Mouse (Mus musculus): ENCODE results near the gene Unc5b.
A peak's percentile ranks its signal among the peaks of the same experiment; 100 is the strongest.

Unc5b gene

GRCm38 (mm10) chr10:60800295-60801167 lies 30.9 kb downstream of the Unc5b start:
- DNase-seq (ENCODE audit: low spot score in 2 of 2) = no peak

GRCm38 (mm10) chr10:60797682-60798422 lies 33.5 kb downstream of the Unc5b start:
- no peak for DNase-seq (ENCODE audit: low spot score in 2 of 2)

- no peak for DNase-seq (ENCODE audit: low spot score in 2 of 2)
Measured at GRCm38 (mm10) chr10:60796474-60796873, 34.9 kb downstream of the Unc5b start.

- DNase-seq (ENCODE audit: low spot score in 2 of 2) = no peak
Measured at GRCm38 (mm10) chr10:60796028-60796427, 35.4 kb downstream of the Unc5b start.

GRCm38 (mm10) chr10:60794792-60795191 lies 36.6 kb downstream of the Unc5b start:
- DNase-seq (ENCODE audit: low spot score in 2 of 2) = no peak

GRCm38 (mm10) chr10:60794374-60794773 lies 37.0 kb downstream of the Unc5b start:
- DNase-seq (ENCODE audit: low spot score in 2 of 2) = no peak

- DNase-seq (ENCODE audit: low spot score in 2 of 2) = no peak
Measured at GRCm38 (mm10) chr10:60792841-60793240, 38.5 kb downstream of the Unc5b start.

- DNase-seq (ENCODE audit: low spot score in 2 of 2) = no peak
Measured at GRCm38 (mm10) chr10:60792365-60792764, 39.0 kb downstream of the Unc5b start.

- DNase-seq (ENCODE audit: low spot score in 2 of 2) = no peak
Measured at GRCm38 (mm10) chr10:60790912-60791311, 40.5 kb downstream of the Unc5b start.

GRCm38 (mm10) chr10:60787303-60788074 lies 43.9 kb downstream of the Unc5b start:
- DNase-seq (ENCODE audit: low spot score in 2 of 2) = no peak

GRCm38 (mm10) chr10:60783608-60784007 lies 47.8 kb downstream of the Unc5b start:
- no peak for DNase-seq (ENCODE audit: low spot score in 2 of 2)

- DNase-seq (ENCODE audit: low spot score in 2 of 2) = peak; percentile 69 to 70
Measured at GRCm38 (mm10) chr10:60779628-60780027, 51.8 kb downstream of the Unc5b start.

GRCm38 (mm10) chr10:60778542-60778941 lies 52.8 kb downstream of the Unc5b start:
- peak; percentile 26 for DNase-seq (ENCODE audit: low spot score in 2 of 2)

- no peak for DNase-seq (ENCODE audit: low spot score in 2 of 2)
Measured at GRCm38 (mm10) chr10:60775473-60775872, 55.9 kb downstream of the Unc5b start.

GRCm38 (mm10) chr10:60774616-60775015 lies 56.8 kb downstream of the Unc5b start:
- no peak for DNase-seq (ENCODE audit: low spot score in 2 of 2)

GRCm38 (mm10) chr10:60770855-60771254 lies 60.5 kb downstream of the Unc5b start:
- no peak for DNase-seq (ENCODE audit: low spot score in 2 of 2)

GRCm38 (mm10) chr10:60768614-60769013 lies 62.8 kb downstream of the Unc5b start:
- DNase-seq (ENCODE audit: low spot score in 2 of 2) = no peak

- DNase-seq (ENCODE audit: low spot score in 2 of 2) = no peak
Measured at GRCm38 (mm10) chr10:60767400-60767799, 64.0 kb downstream of the Unc5b start.

GRCm38 (mm10) chr10:60762126-60762525 lies 69.3 kb downstream of the Unc5b start:
- no peak for DNase-seq (ENCODE audit: low spot score in 2 of 2)

- DNase-seq (ENCODE audit: low spot score in 2 of 2) = peak; percentile 87
Measured at GRCm38 (mm10) chr10:60760377-60760776, 71.0 kb downstream of the Unc5b start.

GRCm38 (mm10) chr10:60756992-60757391 lies 74.4 kb downstream of the Unc5b start:
- DNase-seq (ENCODE audit: low spot score in 2 of 2) = peak; percentile 49 to 53

GRCm38 (mm10) chr10:60756146-60756545 lies 75.2 kb downstream of the Unc5b start:
- DNase-seq (ENCODE audit: low spot score in 2 of 2) = no peak
